Mouse (Mus musculus): ENCODE data around the gene Fnbp1. TPM values are rescaled to one million over a fixed set of nuclear protein-coding genes. Genes with fewer than 3 reads are reported as not detected.

The Fnbp1 gene
- polyA plus RNA-seq, 1 experiment from 2014 or later, result 15.7 TPM

DNA sequence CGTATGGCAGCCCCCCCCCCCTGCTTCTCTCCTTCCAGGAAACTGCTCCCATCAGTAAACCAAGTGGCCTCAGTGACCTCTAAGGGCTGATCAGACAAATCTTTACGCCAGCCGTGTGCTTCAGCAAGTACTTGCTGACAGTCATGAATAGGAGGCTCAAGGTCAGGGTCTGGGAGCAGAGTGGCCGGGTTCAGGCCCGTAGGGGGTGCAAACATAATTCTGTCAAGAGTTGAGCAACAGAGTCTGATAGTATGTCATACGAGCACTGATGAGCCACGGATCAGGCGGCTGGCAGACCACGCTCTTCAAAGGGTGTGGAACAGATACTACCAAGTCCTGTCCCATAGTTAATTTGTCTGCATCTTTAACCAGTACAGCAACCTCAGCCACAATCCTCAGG lies 151.6 kb downstream of the Fnbp1 start:
- peaks cover 3% of the 10 kb centered on the region; the same call in 1 of the 2 replicates for H3K4me1 ChIP-seq (replicated peaks; ENCODE audit: control insufficient read depth, insufficient read depth)
- H3K4me3 ChIP-seq (ENCODE audit: low read depth, low read length), result no peak overlapping the region
- DNase-seq (ENCODE audit: low spot score) (no peak), ATAC-seq (ENCODE audit: low FRiP score, low TSS enrichment) (no peak)
- TF ChIP-seq CTCF (IDR thresholded peaks at IDR 0.05; ENCODE audit: low read depth) (no peak), EP300 (optimal IDR thresholded peaks at IDR 0.05) (no peak)
- H3K27ac ChIP-seq (replicated peaks), result no peak overlapping the region
- no peaks in the 10 kb centered on the region for H3K9me3 ChIP-seq (ENCODE audit: control insufficient read depth, low read length)
- H3K27me3 ChIP-seq (ENCODE audit: control insufficient read depth, insufficient read depth, low read length), result no peaks in the 10 kb centered on the region
- no peaks in the 10 kb centered on the region for H3K36me3 ChIP-seq (ENCODE audit: control insufficient read depth, insufficient read depth, low read length)
- WGBS, result 82% methylated on average over 9 of the region's 9 CpGs
- no peak overlapping the region for H3K4me2 ChIP-seq (replicated peaks; ENCODE audit: low read depth)
- no peak overlapping the region for H3K9ac ChIP-seq (ENCODE audit: low read length)

DNA sequence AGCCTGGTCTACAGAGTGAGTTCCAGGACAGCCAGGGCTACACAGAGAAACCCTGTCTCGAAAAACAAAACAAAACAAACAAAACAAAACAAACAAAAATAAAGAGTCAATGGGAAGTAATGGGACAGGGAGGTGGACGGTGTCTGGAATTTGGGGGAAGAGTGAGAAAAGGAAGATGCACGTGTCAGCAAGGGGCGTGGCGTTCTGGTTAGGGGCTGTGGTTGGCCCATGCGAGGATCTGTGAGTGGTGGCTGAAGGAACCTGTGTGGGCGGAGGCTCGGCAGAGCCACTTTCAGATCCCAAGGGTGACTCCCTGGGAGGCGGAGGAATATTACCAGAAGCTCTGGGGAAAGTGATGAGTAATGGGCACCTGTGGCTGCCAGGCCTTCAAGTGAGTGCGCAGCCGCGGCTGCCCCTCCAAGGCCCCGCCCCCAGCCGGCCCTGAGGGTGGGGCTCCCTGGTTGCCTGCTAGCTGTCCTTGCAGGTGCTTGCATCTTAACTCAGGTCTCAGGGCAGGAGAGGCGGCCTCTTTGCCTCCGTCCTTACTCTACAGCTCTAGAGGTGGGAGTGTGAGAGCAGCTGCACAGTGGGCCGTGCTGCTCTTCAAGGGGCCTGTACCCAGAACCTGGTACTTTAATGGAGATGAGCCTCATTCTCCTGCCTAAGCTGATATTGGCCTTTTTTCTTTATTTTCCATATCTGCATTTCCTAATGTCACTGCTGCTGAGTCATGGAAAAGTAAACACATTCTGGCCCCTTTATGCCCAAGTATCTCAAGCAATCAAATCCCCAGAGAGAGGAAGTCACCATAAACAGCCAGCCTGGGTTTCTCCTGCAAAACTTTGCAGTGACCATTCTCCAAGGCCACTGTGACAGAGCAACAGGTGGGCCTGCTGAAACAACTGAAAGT lies 156.4 kb downstream of the Fnbp1 start:
- TF ChIP-seq CTCF (IDR thresholded peaks at IDR 0.05; ENCODE audit: low read depth) (no peak), EP300 (optimal IDR thresholded peaks at IDR 0.05) (no peak)
- 25% methylated on average over 17 of the region's 17 CpGs for WGBS
- DNase-seq (ENCODE audit: low spot score), result peak; percentile 93

DNA sequence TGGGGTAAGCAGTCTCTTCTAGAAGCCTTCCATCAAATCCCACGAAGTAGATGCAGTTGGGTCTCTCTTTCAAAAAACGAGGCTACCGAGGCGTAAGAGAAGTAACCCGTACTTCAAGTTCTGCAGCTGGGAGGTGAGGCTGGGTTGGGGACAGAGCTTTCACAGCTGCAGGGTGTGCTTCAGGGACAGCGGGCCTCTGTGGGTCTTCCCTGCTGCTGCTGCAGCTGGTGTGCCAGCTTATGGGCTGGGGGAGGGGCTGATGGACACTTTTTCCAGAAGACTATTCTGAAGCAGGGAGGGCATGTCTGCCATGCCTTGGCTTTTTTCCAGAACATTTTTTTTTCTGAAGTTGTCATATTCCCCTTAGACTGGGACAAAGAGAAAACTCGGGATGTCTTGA lies 158.8 kb downstream of the Fnbp1 start:
- WGBS, result 39% methylated on average over 7 of the region's 7 CpGs
- no peak for TF ChIP-seq CTCF (IDR thresholded peaks at IDR 0.05; ENCODE audit: low read depth)
- TF ChIP-seq EP300 (optimal IDR thresholded peaks at IDR 0.05), result no peak
- Histone ChIP-seq H3K4me3 (ENCODE audit: low read depth, low read length) (peak overlapping the region; percentile 73), H3K4me1 (replicated peaks; ENCODE audit: control insufficient read depth, insufficient read depth) (peaks cover 8% of the 10 kb centered on the region; the same call in 1 of the 2 replicates), H3K9me3 (ENCODE audit: control insufficient read depth, low read length) (no peaks in the 10 kb centered on the region), H3K36me3 (ENCODE audit: control insufficient read depth, insufficient read depth, low read length) (0 out of 2 replicates have a peak, but pooled peaks cover 2% of the 10 kb centered on the region), H3K27me3 (ENCODE audit: control insufficient read depth, insufficient read depth, low read length) (no peaks in the 10 kb centered on the region), H3K9ac (ENCODE audit: low read length) (peak overlapping the region; percentile 71), H3K27ac (replicated peaks) (peak overlapping the region; percentile 81), H3K4me2 (replicated peaks; ENCODE audit: low read depth) (peak overlapping the region; percentile 90)
- ATAC-seq (ENCODE audit: low FRiP score, low TSS enrichment) (no peak), DNase-seq (ENCODE audit: low spot score) (no peak)

More for the DNA sequence above, 156.4 kb downstream of the Fnbp1 start:
- Histone ChIP-seq H3K4me1 (replicated peaks; ENCODE audit: control insufficient read depth, insufficient read depth) (peaks cover 8% of the 10 kb centered on the region; the same call in 1 of the 2 replicates), H3K27me3 (ENCODE audit: control insufficient read depth, insufficient read depth, low read length) (no peaks in the 10 kb centered on the region), H3K9me3 (ENCODE audit: control insufficient read depth, low read length) (no peaks in the 10 kb centered on the region), H3K27ac (replicated peaks) (peak overlapping the region; percentile 24; the same call in 1 of the 2 replicates), H3K36me3 (ENCODE audit: control insufficient read depth, insufficient read depth, low read length) (no peaks in the 10 kb centered on the region), H3K4me3 (ENCODE audit: low read depth, low read length) (no peak overlapping the region), H3K9ac (ENCODE audit: low read length) (no peak overlapping the region), H3K4me2 (replicated peaks; ENCODE audit: low read depth) (peak overlapping the region; percentile 25; the same call in 1 of the 2 replicates)
- ATAC-seq (ENCODE audit: low FRiP score, low TSS enrichment), result peak; percentile 27

DNA sequence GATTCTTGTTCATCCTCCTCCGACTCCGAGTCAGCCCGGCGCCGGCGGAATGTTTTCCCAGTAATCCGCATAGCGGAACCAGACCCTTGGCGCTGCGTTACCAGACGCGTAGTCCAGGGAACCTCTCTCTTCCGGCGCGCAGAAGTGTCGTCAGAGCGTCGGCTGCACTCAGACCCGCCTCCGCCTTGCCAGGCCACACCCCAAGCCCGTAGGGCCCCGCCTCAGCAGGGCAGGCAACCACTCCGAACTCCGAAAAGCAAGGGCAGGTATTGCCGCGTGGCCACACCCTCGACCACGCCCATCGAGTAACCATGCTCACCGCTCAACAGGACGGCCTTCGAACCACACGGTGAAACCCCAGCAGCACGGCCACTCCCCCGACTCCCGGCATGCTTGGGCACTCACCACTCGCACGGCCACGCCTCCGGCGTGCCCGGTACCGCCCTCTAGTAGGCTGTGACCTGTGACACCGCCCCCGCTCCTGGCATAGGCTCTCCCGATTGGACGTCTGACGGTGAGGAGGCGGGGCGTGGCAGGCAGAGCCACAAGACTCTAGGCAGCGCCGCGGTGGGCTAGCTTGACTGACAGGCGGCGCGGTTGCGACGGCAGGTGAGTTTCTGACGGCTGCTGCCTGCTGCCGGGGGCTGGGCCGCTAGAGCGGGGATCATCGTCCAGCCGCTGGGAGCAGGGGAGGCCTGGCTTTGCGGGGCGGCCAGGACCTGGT lies 159.9 kb downstream of the Fnbp1 start, which contains the start of the genes BC005624 and Usp20:
Gene BC005624 (minus strand): TSS at position 412 of the 724 bp plus-strand sequence.
Gene Usp20 (plus strand): TSS at position 490 of the 724 bp plus-strand sequence.
- peak; percentile 98 for ATAC-seq (ENCODE audit: low FRiP score, low TSS enrichment)
- peak; percentile 100 for DNase-seq (ENCODE audit: low spot score)
- WGBS, result under 1% methylated on average over 64 of the region's 66 CpGs
- Histone ChIP-seq H3K9ac (ENCODE audit: low read length) (peak within 1 kb of the TSS; percentile 71), H3K4me2 (replicated peaks; ENCODE audit: low read depth) (peak within 1 kb of the TSS; percentile 90), H3K27ac (replicated peaks) (peak within 1 kb of the TSS; percentile 81), H3K4me3 (ENCODE audit: low read depth, low read length) (peak within 1 kb of the TSS; percentile 73), H3K27me3 (ENCODE audit: control insufficient read depth, insufficient read depth, low read length) (no peaks in the 10 kb centered on the region), H3K9me3 (ENCODE audit: control insufficient read depth, low read length) (no peaks in the 10 kb centered on the region), H3K4me1 (replicated peaks; ENCODE audit: control insufficient read depth, insufficient read depth) (peaks cover 8% of the 10 kb centered on the region; the same call in 1 of the 2 replicates), H3K36me3 (ENCODE audit: control insufficient read depth, insufficient read depth, low read length) (0 out of 2 replicates have a peak, but pooled peaks cover 4% of the 10 kb centered on the region)
- TF ChIP-seq CTCF (IDR thresholded peaks at IDR 0.05; ENCODE audit: low read depth) (peak; percentile 55), EP300 (optimal IDR thresholded peaks at IDR 0.05) (no peak)

Other genes starting within 250 kb of the Fnbp1 start
- gene Ptges, start 212.1 kb downstream of the Fnbp1 start, polyA plus RNA-seq (2015; fragmentation: Nextera tagmentation; extraction: Ambion mirVana), result 28.3 and 29.2 TPM in 2 replicates
- 20.1 and 21.8 TPM in 2 replicates for gene Tor1b, start 189.0 kb downstream of the Fnbp1 start, polyA plus RNA-seq (2015; fragmentation: Nextera tagmentation; extraction: Ambion mirVana)
- 49.1 and 51.2 TPM in 2 replicates for gene Tor1a, start 174.1 kb downstream of the Fnbp1 start, polyA plus RNA-seq (2015; fragmentation: Nextera tagmentation; extraction: Ambion mirVana)
- gene BC005624, start 159.8 kb downstream of the Fnbp1 start, polyA plus RNA-seq (2015; fragmentation: Nextera tagmentation; extraction: Ambion mirVana), result 29.5 TPM in 2 replicates
- gene Usp20, start 159.7 kb downstream of the Fnbp1 start, polyA plus RNA-seq (2015; fragmentation: Nextera tagmentation; extraction: Ambion mirVana), result 8.9 and 9.0 TPM in 2 replicates
- 23.7 and 25.4 TPM in 2 replicates for gene Gpr107, start 10.3 kb upstream of the Fnbp1 start, polyA plus RNA-seq (2015; fragmentation: Nextera tagmentation; extraction: Ambion mirVana)
- gene Ncs1, start 103.8 kb upstream of the Fnbp1 start, polyA plus RNA-seq (2015; fragmentation: Nextera tagmentation; extraction: Ambion mirVana), result 9.8 and 10.1 TPM in 2 replicates
- gene Hmcn2, start 172.4 kb upstream of the Fnbp1 start, polyA plus RNA-seq (2015; fragmentation: Nextera tagmentation; extraction: Ambion mirVana), result 2.6 and 3.4 TPM in 2 replicates